Mouse (Mus musculus): Measurements from ENCODE around the gene Trappc12. TPM values are rescaled to one million over a fixed set of nuclear protein-coding genes. Genes with fewer than 3 reads are reported as not detected.

The Trappc12 gene
- polyA plus RNA-seq, 1 experiment from 2014 or later: 40.4 TPM

DNA sequence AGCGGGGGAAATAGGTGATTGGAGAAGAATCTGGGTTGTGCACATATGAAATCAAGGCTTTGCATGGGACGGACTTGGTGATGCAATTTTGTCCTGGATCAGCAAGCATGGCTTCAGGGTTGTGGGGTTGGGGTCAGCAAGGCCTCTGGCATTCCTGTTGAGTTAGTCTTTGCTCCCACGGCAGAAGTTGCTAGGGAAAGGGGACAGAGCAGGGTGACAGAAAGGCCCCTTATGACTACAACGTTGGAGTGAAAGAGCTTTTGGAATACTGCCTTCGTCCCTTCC is 74.4 kb downstream of the Trappc12 start:
- Histone ChIP-seq H3K27me3 (no peaks in the 10 kb centered on the region), H3K9ac (peak overlapping the region; percentile 50), H3K4me1 (peaks cover 12% of the 10 kb centered on the region), H3K27ac (peak overlapping the region; percentile 89), H3K36me3 (replicated peaks) (0 out of 2 replicates have a peak, but pooled peaks cover 6% of the 10 kb centered on the region), H3K4me3 (replicated peaks) (peak overlapping the region; percentile 46), H3K9me3 (no peaks in the 10 kb centered on the region), H3K4me2 (peak overlapping the region; percentile 55)
- 78% methylated on average over 5 of the region's 5 CpGs for WGBS
- no peak for ATAC-seq (ENCODE audit: low FRiP score)

DNA sequence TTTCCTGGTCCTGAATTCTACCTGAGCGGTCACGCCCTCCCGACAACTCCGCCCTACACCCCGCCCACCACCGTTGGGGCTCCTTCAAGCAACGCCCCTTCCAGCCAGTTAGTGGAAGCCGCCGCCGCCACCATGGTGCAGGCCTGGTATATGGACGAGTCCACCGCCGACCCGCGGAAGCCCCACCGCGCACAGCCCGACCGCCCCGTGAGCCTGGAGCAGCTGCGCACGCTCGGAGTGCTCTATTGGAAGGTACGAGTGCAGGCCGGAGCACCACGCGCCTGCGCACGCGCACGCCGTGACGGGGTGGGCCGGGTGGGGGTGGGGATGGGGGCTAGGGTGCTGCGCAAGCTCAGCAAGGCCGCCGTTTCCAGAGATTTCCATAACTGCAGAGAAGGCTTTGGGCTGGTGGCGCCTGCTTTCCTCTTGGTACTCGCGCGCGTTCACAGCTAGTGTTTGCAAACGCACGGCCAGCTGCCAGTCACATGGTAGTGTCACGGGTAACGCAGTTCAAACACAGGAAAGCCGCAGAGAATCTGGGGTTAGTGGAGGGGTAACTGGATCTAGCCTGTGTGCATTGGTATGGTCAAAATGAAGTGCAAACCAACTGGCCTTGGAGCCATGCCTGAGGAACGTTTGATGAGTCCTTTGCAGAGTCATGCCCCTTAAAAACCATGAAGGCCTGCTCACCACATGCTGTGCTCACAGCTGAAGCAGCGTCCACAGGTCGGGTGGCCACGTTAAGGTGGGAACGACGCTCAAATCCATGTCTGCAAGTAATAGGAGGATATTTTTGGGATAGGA is 74.9 kb downstream of the Trappc12 start, which contains the start of gene Adi1:
TSS of gene Adi1 (plus strand) at position 111 of the 804 bp plus-strand sequence.
- 0 out of 2 replicates have a peak, but pooled peaks cover 6% of the 10 kb centered on the region for H3K36me3 ChIP-seq (replicated peaks)
- 4% methylated on average over 44 of the region's 53 CpGs for WGBS
- H3K9me3 ChIP-seq: no peaks in the 10 kb centered on the region
- peak within 1 kb of the TSS; percentile 89 for H3K27ac ChIP-seq
- peak within 1 kb of the TSS; percentile 50 for H3K9ac ChIP-seq
- peak within 1 kb of the TSS; percentile 55 for H3K4me2 ChIP-seq
- ATAC-seq (ENCODE audit: low FRiP score): peak; percentile 96
- H3K4me3 ChIP-seq (replicated peaks): peak within 1 kb of the TSS; percentile 46
- no peaks in the 10 kb centered on the region for H3K27me3 ChIP-seq
- peaks cover 12% of the 10 kb centered on the region for H3K4me1 ChIP-seq

- Histone ChIP-seq H3K9me3 (no peaks in the 10 kb centered on the region), H3K4me3 (replicated peaks) (peak overlapping the region; percentile 46; the same call in 1 of the 2 replicates), H3K4me2 (peak overlapping the region; percentile 55; the same call in 1 of the 2 replicates), H3K4me1 (peaks cover 12% of the 10 kb centered on the region), H3K36me3 (replicated peaks) (0 out of 2 replicates have a peak, but pooled peaks cover 6% of the 10 kb centered on the region), H3K27me3 (no peaks in the 10 kb centered on the region), H3K27ac (0 out of 2 replicates have a peak overlapping the region, but pooled peaks have one; percentile 89), H3K9ac (no peak overlapping the region)
- ATAC-seq (ENCODE audit: low FRiP score): no peak
- 86% methylated on average over 10 of the region's 10 CpGs for WGBS
Observed at GRCm38 (mm10) chr12:28674038-28674720, 76.1 kb downstream of the Trappc12 start.

- H3K27ac ChIP-seq: no peak overlapping the region
- H3K4me3 ChIP-seq (replicated peaks): no peak overlapping the region
- no peak overlapping the region for H3K9ac ChIP-seq
- no peak for ATAC-seq (ENCODE audit: low FRiP score)
- no peak overlapping the region for H3K4me2 ChIP-seq
- no peaks in the 10 kb centered on the region for H3K9me3 ChIP-seq
- peaks cover 3% of the 10 kb centered on the region; the same call in 1 of the 2 replicates for H3K4me1 ChIP-seq
- H3K27me3 ChIP-seq: no peaks in the 10 kb centered on the region
- peaks cover 6% of the 10 kb centered on the region for H3K36me3 ChIP-seq (replicated peaks)
- WGBS: 67% methylated on average over 8 of the region's 8 CpGs
Observed at GRCm38 (mm10) chr12:28667287-28667686, 83.0 kb downstream of the Trappc12 start.

DNA sequence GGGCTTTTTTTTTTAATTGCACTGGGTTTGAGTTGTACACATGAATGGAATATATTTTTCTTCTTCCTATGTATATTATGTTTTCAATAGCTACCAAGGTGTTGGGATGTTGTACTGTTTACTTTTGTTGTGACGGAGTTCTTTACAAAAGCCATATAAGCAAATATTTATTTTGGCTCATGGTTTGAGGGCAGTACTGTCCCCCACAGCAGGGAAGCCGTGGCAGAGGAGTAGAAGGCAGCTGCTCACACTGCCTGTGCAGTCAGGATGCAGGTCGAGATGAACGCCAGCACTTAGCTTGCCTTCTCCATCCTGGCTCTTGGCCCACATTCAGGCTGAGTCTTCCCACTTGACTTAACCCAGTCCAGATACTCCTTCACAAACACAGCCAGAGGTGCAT is 83.5 kb downstream of the Trappc12 start:
- Histone ChIP-seq H3K9ac (no peak overlapping the region), H3K27me3 (no peaks in the 10 kb centered on the region), H3K4me3 (replicated peaks) (no peak overlapping the region), H3K4me2 (no peak overlapping the region), H3K4me1 (peaks cover 3% of the 10 kb centered on the region; the same call in 1 of the 2 replicates), H3K27ac (no peak overlapping the region), H3K9me3 (no peaks in the 10 kb centered on the region), H3K36me3 (replicated peaks) (peaks cover 10% of the 10 kb centered on the region)
- ATAC-seq (ENCODE audit: low FRiP score): no peak
- WGBS: 84% methylated on average over 4 of the region's 4 CpGs

GRCm38 (mm10) chr12:28662628-28663027 is 87.6 kb downstream of the Trappc12 start:
- WGBS: 89% methylated on average over 4 of the region's 4 CpGs

DNA sequence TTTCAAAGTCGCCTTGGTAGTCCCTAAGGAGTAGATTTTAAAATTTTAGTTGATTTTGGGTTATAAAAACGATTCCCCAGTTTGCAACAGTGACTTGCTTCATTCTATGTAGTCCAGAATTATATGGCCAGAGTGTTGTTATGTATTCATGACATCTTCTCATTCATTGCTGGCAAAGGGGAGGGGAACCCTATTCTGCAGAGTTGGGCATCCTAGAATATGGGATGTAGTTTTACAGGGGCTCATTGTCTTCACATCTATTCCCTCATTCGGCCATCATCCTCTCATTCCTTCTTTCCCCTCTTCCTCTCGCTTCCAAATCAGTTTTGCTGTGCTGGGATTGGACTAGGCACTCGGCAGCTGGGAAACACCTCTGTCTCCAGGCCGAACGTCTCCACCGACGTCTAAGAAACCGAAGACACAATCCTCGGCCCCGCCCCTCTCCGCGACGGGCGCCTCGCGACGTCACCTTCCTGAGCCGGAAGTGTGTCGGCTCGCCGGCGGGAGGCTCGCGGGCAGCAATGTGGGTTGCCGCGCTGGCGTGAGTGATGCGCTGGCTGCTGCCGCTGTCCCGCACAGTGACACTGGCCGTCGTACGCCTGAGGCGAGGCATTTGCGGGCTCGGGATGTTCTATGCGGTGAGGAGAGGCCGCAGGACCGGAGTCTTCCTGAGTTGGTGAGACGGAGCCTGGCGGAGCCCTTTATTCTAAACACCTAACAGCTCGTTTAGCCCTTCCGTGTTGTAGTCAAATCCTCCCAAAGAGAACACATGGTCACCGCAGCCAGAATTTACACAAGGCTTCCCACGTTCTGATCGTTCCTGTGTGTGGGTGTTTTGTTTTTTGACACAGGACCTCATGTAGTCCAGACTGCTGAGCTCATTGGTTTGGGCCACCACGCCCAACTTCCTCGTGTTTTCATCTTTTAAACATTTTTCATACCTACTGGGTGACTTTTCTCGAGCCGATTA is 100.8 kb downstream of the Trappc12 start, which contains the start of gene Rnaseh1:
TSS of gene Rnaseh1 (plus strand) at position 462 of the 970 bp plus-strand sequence.
- Histone ChIP-seq H3K4me2 (peak within 1 kb of the TSS; percentile 81), H3K9me3 (no peaks in the 10 kb centered on the region), H3K27me3 (peaks cover 11% of the 10 kb centered on the region; the same call in 1 of the 2 replicates), H3K27ac (peak within 1 kb of the TSS; percentile 71; the same call in 1 of the 2 replicates), H3K4me3 (replicated peaks) (peak within 1 kb of the TSS; percentile 67), H3K9ac (peak within 1 kb of the TSS; percentile 76), H3K4me1 (peaks cover 14% of the 10 kb centered on the region), H3K36me3 (replicated peaks) (peaks cover 9% of the 10 kb centered on the region)
- ATAC-seq (ENCODE audit: low FRiP score): peak; percentile 95
- 2% methylated on average over 52 of the region's 52 CpGs for WGBS

More at GRCm38 (mm10) chr12:28662628-28663027, 87.6 kb downstream of the Trappc12 start:
- Histone ChIP-seq H3K9me3 (no peaks in the 10 kb centered on the region), H3K27me3 (no peaks in the 10 kb centered on the region), H3K4me2 (no peak overlapping the region), H3K9ac (no peak overlapping the region), H3K4me1 (peaks cover 3% of the 10 kb centered on the region; the same call in 1 of the 2 replicates), H3K27ac (no peak overlapping the region), H3K36me3 (replicated peaks) (peaks cover 45% of the 10 kb centered on the region), H3K4me3 (replicated peaks) (no peak overlapping the region)
- no peak for ATAC-seq (ENCODE audit: low FRiP score)

Small RNA genes within 50 kb of the gene (microRNA-seq; reads per million reads assigned to microRNA genes)
- not detected for gene Mir6937

Other genes starting within 250 kb of the Trappc12 start
- 0.13 TPM in 1 of 2 replicates, not detected in the other for gene Dcdc2c, start 198.1 kb downstream of the Trappc12 start, polyA plus RNA-seq (2016; fragmentation: Nextera tagmentation; extraction: Ambion mirVana)
- not detected in 2 replicates for gene Allc, start 167.9 kb downstream of the Trappc12 start, polyA plus RNA-seq (2016; fragmentation: Nextera tagmentation; extraction: Ambion mirVana)
- 0.22 and 0.23 TPM in 2 replicates for gene Colec11, start 127.1 kb downstream of the Trappc12 start, polyA plus RNA-seq (2016; fragmentation: Nextera tagmentation; extraction: Ambion mirVana)
- 650 and 690 TPM in 2 replicates for gene Rps7, start 114.5 kb downstream of the Trappc12 start, polyA plus RNA-seq (2016; fragmentation: Nextera tagmentation; extraction: Ambion mirVana)
- gene Rnaseh1, start 100.9 kb downstream of the Trappc12 start, polyA plus RNA-seq (2016; fragmentation: Nextera tagmentation; extraction: Ambion mirVana): 29.0 and 30.2 TPM in 2 replicates
- 41.6 and 44.1 TPM in 2 replicates for gene Adi1, start 75.2 kb downstream of the Trappc12 start, polyA plus RNA-seq (2016; fragmentation: Nextera tagmentation; extraction: Ambion mirVana)
- 43.0 and 45.8 TPM in 2 replicates for gene Eipr1, start 1.3 kb upstream of the Trappc12 start, polyA plus RNA-seq (2016; fragmentation: Nextera tagmentation; extraction: Ambion mirVana)